Mouse (Mus musculus) adrenal gland, postnatal 4 days (tissue): ENCODE results near the gene Sec1. TPM values are rescaled to one million over a fixed set of nuclear protein-coding genes. Genes with fewer than 3 reads are reported as not detected.
"Not testable (repeated sequence)": the region's sequence is repeated elsewhere in the genome, so short reads cannot be mapped to it uniquely, and the experiment has no call there.

Source experiments
- DNase-seq, 2 experiments: peaks; one replicate each; pipeline ENCODE4 v3.0.0; 2021 to 2022; ENCODE audit warnings: low spot score in 2 of 2, mixed read lengths in 2 of 2
- total RNA-seq, 2 experiments: library from RNA; stranded (reverse); gene quantifications; 2 replicates each; pipeline ENCODE4 v1.2.3; 2021

The Sec1 gene
- total RNA-seq, 2 experiments from 2014 or later, result 0.11 to 0.28 TPM

DNA sequence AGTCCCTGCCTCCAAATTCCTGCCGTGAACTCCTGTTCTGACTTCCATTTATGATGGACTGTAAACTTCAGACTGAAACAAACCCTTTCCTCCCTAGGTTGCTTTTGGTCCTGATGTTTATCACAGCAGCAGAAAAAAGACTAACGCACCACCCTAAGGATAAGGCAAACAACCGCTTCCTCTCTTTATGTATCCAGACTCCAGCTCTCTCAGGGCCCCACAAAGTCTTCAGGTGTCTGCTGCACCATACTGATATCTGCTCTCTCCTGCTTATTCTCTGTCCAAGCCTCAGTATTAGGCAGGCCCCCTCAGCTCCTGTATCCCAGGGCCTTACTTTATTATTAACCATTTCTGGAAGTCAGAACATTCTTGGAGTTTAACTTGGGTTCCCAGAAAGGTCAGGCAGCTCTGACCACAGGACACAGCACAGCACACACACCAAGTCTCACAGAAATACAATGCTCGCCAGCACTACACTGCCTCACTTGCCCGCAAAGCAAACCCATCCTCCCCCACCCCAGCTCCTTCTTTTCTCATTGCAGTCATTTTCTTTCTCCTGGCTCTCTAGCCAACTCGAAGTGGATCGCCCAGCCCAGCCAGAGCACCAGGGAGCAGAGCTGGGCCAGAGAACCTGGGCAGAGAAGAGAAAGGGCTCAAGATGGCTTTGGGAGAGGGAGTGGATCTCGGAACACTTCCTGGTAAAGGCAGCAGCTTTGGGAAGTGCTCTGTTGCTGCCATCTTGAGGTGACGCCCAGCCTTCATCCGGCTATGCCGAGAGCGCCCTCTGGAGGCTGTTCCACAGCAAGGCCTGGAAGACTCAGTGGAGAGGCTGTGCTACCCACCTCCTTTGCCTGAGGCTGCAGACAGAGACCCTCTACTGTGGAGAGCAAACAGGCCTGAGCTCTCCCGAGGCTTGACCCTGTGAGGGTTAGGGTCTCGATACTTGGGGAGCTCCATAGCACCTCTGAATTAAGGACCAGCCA is 11.8 kb downstream of the Sec1 start:
- DNase-seq, result peak; percentile 66 to 82

DNA sequence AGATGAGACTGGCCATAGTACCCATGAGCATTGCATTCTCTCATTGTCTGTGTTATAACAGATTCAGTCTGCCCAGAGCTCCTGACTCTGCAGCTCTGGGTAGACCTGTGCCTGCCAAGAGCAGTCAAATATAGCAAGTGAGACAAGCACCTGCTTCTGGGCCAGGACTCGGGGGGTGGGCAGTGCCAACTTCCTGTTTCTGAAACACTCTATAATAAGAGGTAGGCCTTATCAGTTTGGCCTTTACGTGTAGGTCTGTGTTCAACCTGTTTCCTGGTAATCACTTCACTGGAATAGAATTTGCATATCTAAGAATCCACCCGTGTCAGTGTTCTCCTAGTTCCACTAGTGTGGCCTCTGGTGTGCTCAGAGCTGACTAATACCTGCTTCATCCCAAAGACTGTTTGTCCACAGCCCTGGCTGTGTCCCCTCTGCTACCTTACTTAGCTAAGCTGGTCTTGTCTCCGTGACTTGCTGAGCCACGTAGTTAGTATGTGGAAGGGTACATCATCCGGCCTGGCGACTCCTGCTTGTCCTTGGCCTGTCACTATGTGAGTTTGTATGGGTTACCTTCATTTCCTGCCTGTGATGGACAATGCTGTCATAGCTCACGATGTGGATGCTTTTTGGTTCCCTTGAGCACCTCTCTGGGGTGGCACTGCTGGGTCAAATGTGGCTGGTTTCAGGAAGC is 13.0 kb downstream of the Sec1 start:
- DNase-seq, result no peak

DNA sequence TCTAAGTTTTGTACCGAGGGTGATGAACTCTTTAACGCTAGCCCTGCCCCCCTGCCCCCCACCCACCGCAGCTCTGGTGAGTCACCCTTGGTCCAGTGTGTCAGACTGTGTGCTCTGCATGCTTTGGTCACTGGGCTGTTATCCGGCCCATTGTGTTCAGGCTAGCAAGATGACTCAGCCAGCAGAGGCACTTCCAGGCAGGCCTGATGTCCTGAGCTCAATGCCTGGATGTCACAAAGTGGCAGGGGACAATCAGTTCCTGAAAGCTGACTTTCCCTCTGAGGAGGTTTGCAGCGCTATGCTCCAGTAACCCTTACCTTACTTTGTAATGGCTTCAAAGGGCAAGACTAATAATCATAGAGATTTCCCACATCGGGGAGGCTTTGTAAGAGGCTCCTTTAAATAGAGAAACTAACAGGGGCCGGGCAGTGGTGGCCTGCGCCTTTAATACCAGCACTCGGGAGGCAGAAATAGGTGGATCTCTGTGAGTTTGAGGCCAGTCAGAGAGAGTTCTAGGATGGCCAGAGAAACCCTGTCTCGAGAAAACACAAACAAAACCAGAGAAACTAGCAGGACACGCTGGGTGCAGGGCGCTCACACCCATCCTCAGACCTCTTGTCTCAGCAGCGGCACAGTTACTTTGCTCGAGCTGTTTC is 14.1 kb downstream of the Sec1 start:
- no peak for DNase-seq

DNA sequence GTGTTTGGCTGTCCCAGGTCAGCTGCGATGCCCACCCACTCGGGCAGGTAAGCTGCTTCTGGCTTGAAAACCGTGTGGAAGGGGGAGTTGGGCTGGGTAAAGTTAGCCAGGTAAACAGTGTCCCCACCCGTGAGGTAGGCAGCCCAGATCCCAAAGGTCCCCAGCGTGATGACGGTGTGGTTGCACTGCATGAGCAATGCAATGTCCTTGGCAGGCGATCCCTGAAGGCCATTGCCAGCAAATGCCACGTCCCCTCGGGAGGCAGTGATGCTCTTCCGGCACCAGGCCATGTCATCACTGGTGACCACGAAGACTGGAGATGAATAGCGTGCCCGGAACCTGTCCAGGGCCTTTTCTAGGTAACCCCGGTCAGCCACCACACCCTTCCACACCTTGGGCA is 15.7 kb downstream of the Sec1 start:
- DNase-seq, result no peak

DNA sequence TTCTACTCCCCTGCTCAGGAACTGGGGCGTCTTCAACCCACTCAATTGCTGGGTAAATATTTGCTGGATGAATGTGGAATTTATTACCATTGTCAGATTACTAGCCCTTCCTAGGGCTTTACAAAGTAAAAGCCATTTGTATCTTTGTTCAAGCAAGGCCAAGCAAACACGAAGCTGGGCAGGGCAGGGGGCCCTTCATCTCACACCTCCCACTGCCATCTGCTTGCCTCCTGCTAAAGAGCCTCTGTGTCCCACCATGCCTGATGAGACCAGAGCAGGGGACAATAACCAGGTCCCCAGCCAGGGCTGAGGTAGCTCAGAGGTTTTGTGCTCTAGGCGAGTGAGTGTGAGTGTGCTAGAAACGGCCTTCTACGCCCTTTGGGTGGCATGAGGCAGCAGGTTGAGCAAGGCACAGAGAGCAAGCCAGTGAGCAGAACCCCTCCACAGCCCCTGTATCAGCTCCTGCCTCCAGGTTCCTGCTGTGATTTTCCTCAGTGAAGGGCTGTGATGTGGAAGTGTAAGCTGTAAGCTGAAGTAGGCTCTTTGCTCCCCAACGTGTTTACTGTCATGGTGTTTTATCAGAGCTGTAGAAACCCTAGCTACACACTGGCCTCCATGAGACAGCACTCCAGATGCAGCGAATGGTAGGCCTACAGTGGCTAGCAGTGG is 16.4 kb downstream of the Sec1 start:
- DNase-seq, result no peak

DNA sequence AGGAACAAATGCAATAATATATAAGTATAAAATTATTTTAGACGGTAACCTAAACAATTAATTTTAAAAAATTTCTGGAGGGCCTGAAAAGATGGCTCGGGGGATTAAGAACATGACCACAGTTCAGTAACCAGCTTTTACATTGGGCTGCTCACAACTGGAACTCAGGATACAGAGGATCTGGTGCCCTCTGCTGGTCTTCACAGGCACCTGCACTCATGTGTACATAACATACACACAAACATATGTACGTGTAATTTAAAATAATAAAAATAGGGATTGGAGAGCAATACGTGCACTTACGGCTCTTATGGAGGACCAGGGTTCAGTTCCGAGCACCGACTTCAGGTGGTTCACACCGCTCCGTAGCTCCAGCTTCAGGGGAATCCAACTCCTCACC is 25.3 kb downstream of the Sec1 start:
- DNase-seq, result no peak

DNA sequence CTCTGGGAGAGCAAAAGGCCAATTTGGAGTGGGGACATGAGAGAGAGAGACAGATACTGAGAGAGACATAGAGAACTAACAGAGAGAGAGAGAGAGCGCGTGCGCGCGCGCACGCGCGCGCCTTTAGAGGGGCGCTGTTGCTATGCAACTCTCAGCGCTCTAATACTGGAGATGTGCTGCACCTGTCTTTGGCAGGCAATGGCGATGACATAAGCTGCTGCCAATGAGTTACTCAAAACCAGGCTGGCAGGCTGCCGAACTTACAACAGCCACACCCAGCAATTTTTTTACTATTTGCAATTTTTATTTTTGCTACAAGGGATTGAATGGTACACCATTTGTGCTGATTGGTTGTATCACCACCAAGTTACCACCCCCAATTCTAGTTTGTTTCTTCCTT is 26.4 kb downstream of the Sec1 start:
- no peak for DNase-seq

DNA sequence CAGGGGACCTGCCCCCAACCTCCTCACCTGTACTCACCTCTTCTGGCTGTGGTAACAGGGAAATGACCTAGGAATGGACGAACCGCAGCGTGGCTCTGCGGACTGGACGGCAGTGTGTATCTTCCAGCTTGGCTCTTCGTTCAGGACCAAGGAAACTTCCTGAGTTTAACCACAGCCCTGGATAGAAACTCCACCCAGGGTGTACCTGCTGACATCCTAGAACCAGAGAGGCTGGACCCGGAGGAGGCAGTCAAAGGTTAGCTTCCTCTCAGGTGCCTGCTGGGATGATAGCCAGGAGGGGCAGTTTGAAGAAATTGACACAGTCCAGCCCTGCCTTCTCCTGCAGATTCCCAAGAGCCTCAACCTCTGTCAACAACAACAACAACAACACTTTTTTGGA is 28.0 kb downstream of the Sec1 start, which contains the start of gene Fut2:
Gene Fut2 (minus strand): TSS at position 234 of the 400 bp plus-strand sequence.
- DNase-seq, result no peak

DNA sequence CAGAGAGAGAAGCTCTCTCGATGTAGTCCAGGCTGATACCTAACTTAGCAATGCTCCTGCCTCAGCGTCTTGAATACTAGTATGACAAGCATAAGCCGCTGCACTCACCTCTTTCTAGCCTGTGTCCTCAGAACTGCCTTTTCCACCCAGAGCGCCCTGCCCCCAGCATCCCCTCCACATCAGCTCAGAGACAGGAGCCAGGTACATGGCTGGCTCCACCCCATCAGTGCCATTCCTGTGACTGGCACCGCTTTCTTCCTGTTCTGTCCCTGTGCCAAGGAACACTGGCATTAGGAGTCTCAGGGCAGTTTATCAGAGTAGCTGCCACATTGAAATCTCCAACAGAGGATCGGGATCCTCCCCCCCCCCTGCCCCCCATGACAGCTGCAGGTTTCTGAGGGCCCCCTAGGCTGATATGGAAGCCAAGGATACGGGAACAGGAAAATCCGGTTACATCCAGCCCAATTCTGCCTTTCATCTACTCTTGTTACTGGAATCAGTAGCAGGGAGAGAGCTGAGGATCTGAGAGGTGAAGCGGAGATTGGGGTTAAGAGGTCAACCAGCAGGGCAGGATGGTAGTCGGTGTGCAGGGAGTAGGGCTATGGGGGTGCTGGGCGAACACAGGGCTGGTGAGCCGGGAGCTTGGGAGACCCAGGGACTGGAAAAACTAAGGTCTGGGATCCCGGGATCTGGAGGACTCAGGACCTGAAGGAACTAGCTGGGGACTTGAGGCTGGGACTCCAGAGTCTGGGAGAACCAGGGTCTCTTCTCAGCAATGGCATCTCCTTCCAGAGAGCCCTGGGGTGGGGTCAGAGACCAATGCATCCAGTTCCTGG is 28.7 kb downstream of the Sec1 start:
- no peak for DNase-seq

DNA sequence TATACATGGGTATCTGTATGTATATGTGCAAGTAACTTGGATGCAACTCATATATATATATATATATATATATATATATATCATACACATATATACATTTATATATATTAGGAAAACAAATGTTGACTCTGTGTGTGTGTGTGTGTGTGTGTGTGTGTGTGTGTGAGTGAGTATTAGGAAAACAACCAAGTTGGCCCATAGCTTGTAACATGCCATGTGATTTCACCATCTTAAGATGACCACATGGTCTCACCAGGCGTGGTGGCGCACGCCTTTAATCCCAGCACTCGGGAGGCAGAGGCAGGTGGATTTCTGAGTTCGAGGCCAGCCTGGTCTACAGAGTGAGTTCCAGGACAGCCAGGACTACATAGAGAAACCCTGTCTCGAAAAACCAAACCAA is 32.5 kb downstream of the Sec1 start:
- not testable (repeated sequence) for DNase-seq

DNA sequence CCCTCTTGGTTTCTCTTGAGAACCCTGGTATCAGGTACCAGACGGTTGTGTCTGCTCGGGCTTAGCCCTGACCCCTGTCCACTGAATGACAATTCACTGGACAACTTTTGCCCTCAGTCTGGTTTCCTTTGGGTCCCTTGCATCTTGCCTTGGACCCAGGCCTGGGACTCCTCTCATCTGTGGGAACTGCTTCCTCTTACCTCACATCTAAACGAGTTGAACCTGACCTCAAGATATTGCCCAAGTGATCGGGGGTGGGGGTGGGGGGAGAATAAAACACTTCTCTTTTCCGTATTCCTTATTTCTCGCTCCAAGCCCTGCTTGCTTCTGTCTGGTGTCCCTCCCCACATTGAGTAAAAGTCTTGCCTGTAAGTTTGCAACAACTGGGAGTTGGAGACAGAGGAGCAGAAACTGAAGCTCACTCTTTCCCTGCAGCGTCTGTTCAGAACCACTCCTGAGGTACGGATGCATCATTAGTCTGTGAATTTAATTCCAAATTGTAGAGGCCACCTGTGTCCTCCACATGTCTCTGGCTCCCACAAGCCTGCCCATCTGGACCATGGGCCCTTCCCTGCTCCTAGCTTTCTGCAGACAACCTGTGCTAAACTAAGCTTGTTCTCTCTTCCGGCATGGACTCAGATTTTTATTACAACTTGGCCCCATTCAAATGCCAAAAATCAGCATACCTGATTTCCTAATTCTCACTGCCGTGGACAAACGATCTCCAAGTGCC is 33.3 kb downstream of the Sec1 start:
- no peak for DNase-seq

DNA sequence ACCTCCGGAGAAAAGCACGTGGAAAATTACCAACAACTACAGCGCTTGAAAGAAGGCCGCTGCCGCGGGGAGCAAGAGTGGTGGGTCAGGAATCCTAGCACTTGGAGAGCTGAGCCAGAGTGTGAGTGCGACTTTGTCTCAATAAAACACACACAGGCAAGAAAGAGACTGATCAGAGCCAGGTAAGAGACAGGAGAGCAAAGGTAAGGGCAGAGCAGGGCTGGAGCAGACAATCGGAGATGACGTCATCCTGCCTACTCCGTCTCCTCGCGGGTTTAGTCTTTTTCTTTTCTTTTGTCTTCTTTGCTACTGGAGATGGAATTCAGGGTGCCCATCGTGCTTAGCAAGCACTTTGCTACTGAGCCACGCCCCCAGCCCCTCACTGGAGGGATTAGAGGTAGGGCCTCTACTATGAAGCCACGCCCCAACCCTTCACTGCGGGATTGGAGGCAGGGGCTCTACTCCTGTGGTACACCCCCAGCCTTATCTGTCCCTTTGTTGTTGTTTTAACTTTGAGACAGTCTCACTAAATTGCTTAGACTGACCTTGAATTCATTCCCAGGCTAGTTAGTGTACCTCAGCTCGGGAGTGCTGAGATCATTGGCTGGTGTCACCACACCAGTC is 39.7 kb downstream of the Sec1 start:
- DNase-seq, result no peak

DNA sequence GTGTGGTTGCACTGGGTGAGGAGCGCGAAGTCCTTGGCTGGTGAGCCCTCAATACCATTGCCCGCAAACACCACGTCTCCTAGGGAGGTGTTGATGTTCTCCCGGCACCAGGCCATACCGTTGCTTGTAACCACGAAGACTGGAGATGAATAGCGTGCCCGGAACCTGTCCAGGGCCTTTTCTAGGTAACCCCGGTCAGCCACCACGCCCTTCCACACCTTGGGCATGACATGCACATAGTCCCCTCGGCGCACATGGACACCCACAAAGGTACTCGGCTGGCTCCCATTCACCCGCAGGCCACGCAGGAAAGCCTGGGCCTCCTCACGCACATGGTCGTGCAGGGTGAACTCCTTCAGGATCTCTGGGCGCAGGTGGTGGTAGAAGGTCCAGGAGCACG is 43.7 kb downstream of the Sec1 start:
- DNase-seq, result not testable (repeated sequence)

DNA sequence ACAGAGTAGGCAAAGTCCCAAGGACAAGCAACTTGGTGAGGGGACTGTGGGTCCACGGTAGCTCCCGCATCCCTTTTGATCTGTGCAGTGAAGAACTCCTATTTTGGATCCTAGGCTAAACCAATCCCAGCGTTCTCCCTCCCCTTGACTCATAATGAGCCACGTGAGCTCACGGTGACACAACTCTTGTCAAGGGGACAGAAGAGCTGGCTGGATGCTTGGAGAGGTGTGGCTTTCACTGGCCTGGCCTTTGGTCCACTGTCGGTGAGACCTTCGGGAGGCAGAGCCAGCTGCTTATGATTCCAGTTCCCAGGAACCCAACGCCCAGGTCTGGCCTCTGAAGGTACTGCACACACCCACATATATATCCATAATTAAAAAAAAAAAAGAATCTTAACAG is 44.9 kb downstream of the Sec1 start:
- no peak for DNase-seq

DNA sequence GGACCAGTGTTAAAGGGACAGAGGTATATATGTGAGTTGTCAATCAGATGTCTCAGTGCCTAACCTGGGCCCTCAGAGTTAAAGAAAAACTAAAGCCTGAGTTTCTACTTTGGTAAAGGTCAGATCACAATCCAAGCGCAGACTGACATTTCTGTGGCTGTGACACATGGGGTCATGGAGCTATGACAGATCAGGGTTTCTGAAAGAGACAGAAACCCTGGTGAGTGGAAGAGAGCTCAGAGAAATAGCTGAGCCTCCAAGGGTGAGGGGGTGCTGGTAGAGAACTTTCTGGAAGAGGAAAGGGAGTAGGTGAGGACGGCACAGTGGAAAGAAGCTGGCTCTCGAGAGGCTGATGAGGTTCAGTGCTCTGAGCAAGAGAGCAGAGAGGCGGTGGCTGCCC is 47.5 kb downstream of the Sec1 start:
- DNase-seq, result no peak

DNA sequence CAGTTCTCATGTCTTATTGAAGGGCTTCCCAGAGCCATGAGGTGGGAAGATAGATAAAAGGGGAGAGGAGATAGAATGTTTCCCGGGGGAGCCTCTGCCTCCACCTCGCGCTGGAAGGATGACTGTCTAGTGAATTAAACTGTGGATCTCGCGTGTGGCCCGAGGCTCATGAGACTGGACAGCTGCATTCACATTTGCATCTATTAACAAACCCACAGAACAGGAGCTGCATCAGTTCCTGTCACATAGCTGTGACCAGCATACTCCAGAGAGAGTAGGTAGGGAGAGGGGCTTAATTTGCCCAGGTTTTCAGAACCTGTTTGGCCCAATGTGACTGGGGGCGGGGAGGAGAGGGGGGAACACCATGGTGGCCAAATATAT is 48.6 kb downstream of the Sec1 start:
- DNase-seq, result no peak

DNA sequence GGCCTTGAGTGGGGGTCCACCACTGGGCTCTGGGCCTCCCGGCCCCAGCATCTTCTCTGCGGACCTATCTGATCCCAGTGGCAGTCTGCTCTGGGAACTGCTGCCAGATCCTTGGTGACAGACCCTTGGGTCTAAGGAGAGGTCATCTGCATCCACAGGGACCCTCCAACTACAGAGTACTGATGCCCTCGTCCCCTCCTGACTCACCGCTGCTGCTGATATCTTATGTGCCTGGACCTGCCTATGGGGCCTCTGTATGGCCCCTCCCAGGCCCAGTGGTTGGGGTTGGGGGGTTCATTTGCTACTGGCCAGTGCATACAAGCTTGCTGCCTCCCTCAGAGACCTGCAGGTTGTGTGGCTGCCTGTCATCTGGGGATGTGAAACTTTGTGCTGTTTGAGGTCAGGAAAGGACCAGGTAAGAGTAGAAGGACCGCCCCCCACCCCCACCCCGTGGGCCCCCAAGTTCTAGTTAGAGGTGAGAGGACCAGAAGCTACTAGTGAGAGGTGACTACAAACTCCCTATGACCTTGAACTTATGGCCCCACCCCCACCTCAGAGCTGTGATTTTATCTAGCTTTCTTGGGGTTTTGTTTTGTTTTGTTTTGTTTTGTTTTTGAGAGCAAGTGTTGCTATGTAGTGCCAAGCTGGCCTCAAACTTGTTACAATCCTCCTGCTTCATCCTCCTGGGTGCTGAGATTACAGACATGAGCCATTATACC is 49.2 kb downstream of the Sec1 start:
- DNase-seq, result no peak

DNA sequence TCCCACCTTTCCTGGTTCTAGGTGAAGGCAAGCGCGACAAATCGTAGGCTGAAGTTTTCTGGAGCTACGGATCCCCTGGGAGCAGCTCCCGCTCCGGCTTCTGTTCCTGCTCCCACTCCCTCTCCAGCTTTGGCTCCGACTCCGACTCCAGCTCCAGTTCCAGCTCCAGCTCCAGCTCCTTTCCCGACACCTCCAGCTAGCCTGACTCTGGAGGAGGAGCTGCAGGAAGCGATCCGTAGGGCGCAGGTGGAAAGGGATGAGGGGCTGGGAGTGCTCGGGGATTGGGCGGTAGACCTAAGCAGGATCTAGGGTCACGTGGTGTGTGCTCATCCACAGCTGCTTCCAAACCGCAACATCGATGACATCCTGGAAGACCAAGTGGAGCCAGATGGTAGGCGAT is 50.0 kb downstream of the Sec1 start:
- DNase-seq, result no peak
